Comparison of ENCODE assay signal across 18 mouse cellular contexts in genomic region chr8:110502880-110503279, GRCm38 (mm10).
DNase-seq lines count a peak whose midpoint lies in the region; ATAC-seq and TF ChIP-seq lines count a peak whose summit lies in the region.
"Had no signal": no experiment of that assay in that cellular context is flagged by ENCODE, and none has a peak within 500 bp of the region (broad histone marks: within the 10 kb centered on the region; RNA-seq: fewer than 3 reads in every experiment).

No protein-coding gene starts in this region.

- H3K4me3 ChIP-seq in heart, embryonic 10.5 days: 0 out of 2 replicates have a peak overlapping the region, but pooled peaks have one; percentile 29
- peak overlapping the region; percentile 26 for H3K4me3 ChIP-seq in midbrain, embryonic 10.5 days
- H3K4me3 ChIP-seq in midbrain, embryonic 13.5 days (replicated peaks): no peak overlapping the region
- no peak overlapping the region for H3K4me3 ChIP-seq in limb, embryonic 11.5 days (ENCODE audit: low read depth, low read length)
- H3K4me3 ChIP-seq in stomach, postnatal 0 days (ENCODE audit: low read depth, low read length): no peak overlapping the region
- H3K4me3 ChIP-seq: embryonic facial prominence, embryonic 12.5 days; layer of hippocampus, adult 2 months; myocyte had no signal

- H3K27ac ChIP-seq in heart, embryonic 10.5 days: no peak overlapping the region
- H3K27ac ChIP-seq in midbrain, embryonic 10.5 days (replicated peaks): no peak overlapping the region
- H3K27ac ChIP-seq in midbrain, embryonic 13.5 days: no peak overlapping the region
- H3K27ac ChIP-seq in limb, embryonic 11.5 days (replicated peaks; ENCODE audit: low read depth, low read length): no peak overlapping the region
- no peak overlapping the region for H3K27ac ChIP-seq in stomach, postnatal 0 days (replicated peaks)
- H3K27ac ChIP-seq: embryonic facial prominence, embryonic 12.5 days; layer of hippocampus, adult 2 months had no signal

- no peak overlapping the region for H3K9ac ChIP-seq in midbrain, embryonic 13.5 days (replicated peaks)
- no peak overlapping the region for H3K9ac ChIP-seq in limb, embryonic 11.5 days (ENCODE audit: low read length)
- H3K9ac ChIP-seq in stomach, postnatal 0 days (ENCODE audit: low read length): no peak overlapping the region
- H3K9ac ChIP-seq: embryonic facial prominence, embryonic 12.5 days had no signal

- no peak for TF ChIP-seq EP300 in stomach, postnatal 0 days (optimal IDR thresholded peaks at IDR 0.05)

- no peaks in the 10 kb centered on the region for H3K36me3 ChIP-seq in heart, embryonic 10.5 days
- no peaks in the 10 kb centered on the region for H3K36me3 ChIP-seq in midbrain, embryonic 10.5 days
- H3K36me3 ChIP-seq in midbrain, embryonic 13.5 days: no peaks in the 10 kb centered on the region
- H3K36me3 ChIP-seq in limb, embryonic 11.5 days (ENCODE audit: control insufficient read depth, insufficient read depth, low read length): no peaks in the 10 kb centered on the region
- H3K36me3 ChIP-seq in stomach, postnatal 0 days (ENCODE audit: control insufficient read depth, insufficient read depth, low read length): no peaks in the 10 kb centered on the region
- H3K36me3 ChIP-seq: embryonic facial prominence, embryonic 12.5 days had no signal

- WGBS in heart, embryonic 10.5 days: 10% methylated on average over 10 of the region's 10 CpGs
- 19% methylated on average over 10 of the region's 10 CpGs for WGBS in midbrain, embryonic 10.5 days
- WGBS in midbrain, embryonic 13.5 days: 17% methylated on average over 10 of the region's 10 CpGs
- WGBS in limb, embryonic 11.5 days: 18% methylated on average over 10 of the region's 10 CpGs
- WGBS in stomach, postnatal 0 days: 11% methylated on average over 10 of the region's 10 CpGs

- H3K27me3 ChIP-seq in heart, embryonic 10.5 days (ENCODE audit: insufficient read depth, poor library complexity, severe bottlenecking): peaks cover 8% of the 10 kb centered on the region; the same call in 1 of the 2 replicates
- peaks cover 8% of the 10 kb centered on the region; the same call in 1 of the 2 replicates for H3K27me3 ChIP-seq in midbrain, embryonic 10.5 days (ENCODE audit: low read depth, poor library complexity, severe bottlenecking)
- H3K27me3 ChIP-seq in midbrain, embryonic 13.5 days: peaks cover 7% of the 10 kb centered on the region; the same call in 1 of the 2 replicates
- no peaks in the 10 kb centered on the region for H3K27me3 ChIP-seq in limb, embryonic 11.5 days (ENCODE audit: control insufficient read depth, insufficient read depth, low read length)
- no peaks in the 10 kb centered on the region for H3K27me3 ChIP-seq in stomach, postnatal 0 days (ENCODE audit: control insufficient read depth, insufficient read depth, low read length)

- no peak overlapping the region for H3K4me2 ChIP-seq in midbrain, embryonic 13.5 days (replicated peaks)
- peak overlapping the region; percentile 16; the same call in 1 of the 2 replicates for H3K4me2 ChIP-seq in limb, embryonic 11.5 days (ENCODE audit: low read depth, severe bottlenecking)
- no peak overlapping the region for H3K4me2 ChIP-seq in stomach, postnatal 0 days (replicated peaks; ENCODE audit: low read depth)
- H3K4me2 ChIP-seq: embryonic facial prominence, embryonic 12.5 days had no signal

- H3K9me3 ChIP-seq in heart, embryonic 10.5 days: no peaks in the 10 kb centered on the region
- H3K9me3 ChIP-seq in midbrain, embryonic 10.5 days (replicated peaks): no peaks in the 10 kb centered on the region
- no peaks in the 10 kb centered on the region for H3K9me3 ChIP-seq in midbrain, embryonic 13.5 days
- H3K9me3 ChIP-seq in limb, embryonic 11.5 days (ENCODE audit: control insufficient read depth, low read length): no peaks in the 10 kb centered on the region
- no peaks in the 10 kb centered on the region for H3K9me3 ChIP-seq in stomach, postnatal 0 days (ENCODE audit: control insufficient read depth, low read length)
- H3K9me3 ChIP-seq: embryonic facial prominence, embryonic 12.5 days had no signal

- TF ChIP-seq CTCF in stomach, postnatal 0 days (IDR thresholded peaks at IDR 0.05; ENCODE audit: low read depth): no peak

- no peaks in the 10 kb centered on the region for H3K4me1 ChIP-seq in heart, embryonic 10.5 days
- H3K4me1 ChIP-seq in midbrain, embryonic 10.5 days: peaks cover 10% of the 10 kb centered on the region
- no peaks in the 10 kb centered on the region for H3K4me1 ChIP-seq in midbrain, embryonic 13.5 days (replicated peaks)
- no peaks in the 10 kb centered on the region for H3K4me1 ChIP-seq in limb, embryonic 11.5 days (ENCODE audit: control insufficient read depth, insufficient read depth, low read length)
- H3K4me1 ChIP-seq in stomach, postnatal 0 days (replicated peaks; ENCODE audit: control insufficient read depth, insufficient read depth): no peaks in the 10 kb centered on the region
- H3K4me1 ChIP-seq: embryonic facial prominence, embryonic 12.5 days had no signal

- no peak for ATAC-seq in midbrain, embryonic 13.5 days
- no peak for ATAC-seq in limb, embryonic 11.5 days (ENCODE audit: insufficient number of reproducible peaks, low FRiP score, low TSS enrichment, low read depth)
- no peak for ATAC-seq in stomach, postnatal 0 days (ENCODE audit: low FRiP score, low TSS enrichment)
- ATAC-seq: hindbrain, embryonic 16.5 days had no signal

- no peak for DNase-seq in heart, embryonic 10.5 days (ENCODE audit: low spot score)
- no peak for DNase-seq in heart, adult 8-10 months (ENCODE audit: low spot score)
- DNase-seq in midbrain, embryonic 10.5 days (ENCODE audit: low spot score): no peak
- DNase-seq in limb, embryonic 11.5 days (ENCODE audit: low spot score): no peak
- DNase-seq in stomach, postnatal 0 days (ENCODE audit: low spot score): peak; percentile 23
- no peak for DNase-seq in urinary bladder, postnatal 36 days (ENCODE audit: low spot score in 2 of 2)
- DNase-seq in urinary bladder, postnatal 14 days (ENCODE audit: low spot score): no peak
- DNase-seq: cerebellum, adult 11-12 months; cerebellum, postnatal 36 days; gastrocnemius, postnatal 36 days; kidney, adult 8-10 months; lung, postnatal 10 days; thymus, adult 2 months had no signal

Comparison
In these comparisons a context has a peak if more than half of its experiments do, and no peak if none do; other contexts are left out.
1. H3K4me3 ChIP-seq: peak in heart, embryonic 10.5 days (single experiment) and midbrain, embryonic 10.5 days (single experiment); none in midbrain, embryonic 13.5 days (single experiment), limb, embryonic 11.5 days (single experiment) and stomach, postnatal 0 days (single experiment).